In the genomic region with DNA sequence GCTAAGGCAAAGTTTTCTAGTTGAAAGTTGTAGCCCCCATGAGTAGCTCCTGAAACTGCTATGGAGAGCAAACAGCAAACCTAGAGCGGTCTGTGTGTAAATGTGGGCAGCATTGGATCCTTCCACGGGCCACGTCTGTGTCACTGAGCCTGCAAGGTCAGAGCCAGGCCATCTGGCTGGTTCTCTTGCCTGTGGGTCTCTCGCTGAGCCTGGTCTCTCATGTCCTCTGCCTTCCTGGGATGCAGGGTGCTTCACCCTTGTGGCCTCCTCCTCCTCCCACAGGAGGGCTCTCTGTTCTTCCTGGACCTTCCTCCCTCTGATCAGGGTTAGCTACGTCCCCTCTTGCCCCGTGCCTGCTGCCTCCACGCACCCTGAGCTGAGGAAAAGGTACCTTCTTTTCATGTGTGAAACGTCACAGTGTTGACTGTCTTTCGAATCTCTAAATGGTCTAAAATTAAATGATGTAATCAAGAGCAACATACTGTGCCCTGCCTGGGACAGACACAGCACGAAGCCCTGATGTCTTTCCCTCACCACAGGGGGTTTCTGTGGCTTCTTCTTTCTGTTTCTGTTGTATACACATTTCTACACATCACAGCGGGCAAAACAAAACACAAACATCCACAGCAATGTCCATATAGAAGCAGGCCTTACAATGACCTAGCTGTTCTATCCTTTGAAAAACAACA, we compare ENCODE assay signal across 7 mouse cellular contexts. TPM values are rescaled to one million over a fixed set of nuclear protein-coding genes. Genes with fewer than 3 reads are reported as not detected.
DNase-seq lines count a peak whose midpoint lies in the region; ATAC-seq and TF ChIP-seq lines count a peak whose summit lies in the region.

No protein-coding gene starts in this region.

- no peak for DNase-seq in lung, postnatal 0 days (ENCODE audit: low spot score)
- DNase-seq in midbrain, embryonic 10.5 days (ENCODE audit: low spot score): peak; percentile 22
- no peak for DNase-seq in thymus, postnatal 14 days
- no peak for DNase-seq in adrenal gland, adult 2 months

- no peaks in the 10 kb centered on the region for H3K27me3 ChIP-seq in lung, embryonic 15.5 days
- H3K27me3 ChIP-seq in lung, postnatal 0 days (replicated peaks; ENCODE audit: insufficient read depth, low read length): no peaks in the 10 kb centered on the region
- no peaks in the 10 kb centered on the region for H3K27me3 ChIP-seq in forebrain, embryonic 13.5 days
- H3K27me3 ChIP-seq in midbrain, embryonic 10.5 days (ENCODE audit: low read depth, poor library complexity, severe bottlenecking): no peaks in the 10 kb centered on the region

- 61% methylated on average over 11 of the region's 11 CpGs for WGBS in lung, embryonic 15.5 days
- 69% methylated on average over 11 of the region's 11 CpGs for WGBS in lung, postnatal 0 days
- 20% methylated on average over 11 of the region's 11 CpGs for WGBS in forebrain, embryonic 13.5 days
- 38% methylated on average over 11 of the region's 11 CpGs for WGBS in midbrain, embryonic 10.5 days

- no peak overlapping the region for H3K4me3 ChIP-seq in lung, embryonic 15.5 days
- H3K4me3 ChIP-seq in lung, postnatal 0 days (ENCODE audit: low read depth, low read length): no peak overlapping the region
- H3K4me3 ChIP-seq in forebrain, embryonic 13.5 days: no peak overlapping the region
- H3K4me3 ChIP-seq in midbrain, embryonic 10.5 days: peak overlapping the region; percentile 27

- H3K4me2 ChIP-seq in lung, embryonic 15.5 days: no peak overlapping the region
- no peak overlapping the region for H3K4me2 ChIP-seq in lung, postnatal 0 days (replicated peaks; ENCODE audit: low read depth, low read length)
- peak overlapping the region; percentile 29 for H3K4me2 ChIP-seq in forebrain, embryonic 13.5 days

- no peak for TF ChIP-seq EP300 in lung, postnatal 0 days (IDR thresholded peaks at IDR 0.05)

- no peaks in the 10 kb centered on the region for H3K36me3 ChIP-seq in lung, embryonic 15.5 days
- H3K36me3 ChIP-seq in lung, postnatal 0 days (ENCODE audit: insufficient read depth, low read length): no peaks in the 10 kb centered on the region
- no peaks in the 10 kb centered on the region for H3K36me3 ChIP-seq in forebrain, embryonic 13.5 days (ENCODE audit: poor library complexity, severe bottlenecking)
- no peaks in the 10 kb centered on the region for H3K36me3 ChIP-seq in midbrain, embryonic 10.5 days

- H3K27ac ChIP-seq in lung, embryonic 15.5 days: 0 out of 2 replicates have a peak overlapping the region, but pooled peaks have one; percentile 26
- H3K27ac ChIP-seq in lung, postnatal 0 days (ENCODE audit: low read length): no peak overlapping the region
- H3K27ac ChIP-seq in forebrain, embryonic 13.5 days: peak overlapping the region; percentile 97
- peak overlapping the region; percentile 95 for H3K27ac ChIP-seq in midbrain, embryonic 10.5 days (replicated peaks)

- no peak for ATAC-seq in lung, embryonic 15.5 days (ENCODE audit: borderline replicate concordance, extremely low read depth, low FRiP score, low TSS enrichment)
- ATAC-seq in lung, postnatal 0 days: no peak
- no peak for ATAC-seq in forebrain, embryonic 13.5 days
- no peak for ATAC-seq in inflammation-experienced regulatory T-cells, adult 6 months

- H3K4me1 ChIP-seq in lung, embryonic 15.5 days: peaks cover 32% of the 10 kb centered on the region
- no peaks in the 10 kb centered on the region; the same call in 1 of the 2 replicates for H3K4me1 ChIP-seq in lung, postnatal 0 days (ENCODE audit: insufficient read depth, low read depth, low read length)
- peaks cover 82% of the 10 kb centered on the region for H3K4me1 ChIP-seq in forebrain, embryonic 13.5 days
- peaks cover 88% of the 10 kb centered on the region for H3K4me1 ChIP-seq in midbrain, embryonic 10.5 days

- TF ChIP-seq CTCF in lung, postnatal 0 days (IDR thresholded peaks at IDR 0.05): no peak

- no peaks in the 10 kb centered on the region for H3K9me3 ChIP-seq in lung, embryonic 15.5 days
- H3K9me3 ChIP-seq in lung, postnatal 0 days (ENCODE audit: low read length): no peaks in the 10 kb centered on the region
- H3K9me3 ChIP-seq in forebrain, embryonic 13.5 days (replicated peaks): no peaks in the 10 kb centered on the region
- H3K9me3 ChIP-seq in midbrain, embryonic 10.5 days (replicated peaks): no peaks in the 10 kb centered on the region

- no peak overlapping the region for H3K9ac ChIP-seq in lung, embryonic 15.5 days
- H3K9ac ChIP-seq in lung, postnatal 0 days (replicated peaks; ENCODE audit: low read depth): no peak overlapping the region
- H3K9ac ChIP-seq in forebrain, embryonic 13.5 days: peak overlapping the region; percentile 58; the same call in 1 of the 2 replicates

RNA-seq across cellular contexts. Expression of a gene that starts 52.6 kb away (rescaled TPM):
- polyA plus RNA-seq in lung, embryonic 15.5 days (2015; fragmentation: Nextera tagmentation; extraction: Ambion mirVana): 55.3 and 62.5 TPM in 2 replicates
- 54.3 and 66.2 TPM in 2 replicates for polyA plus RNA-seq in lung, postnatal 0 days (2015; fragmentation: Nextera tagmentation; extraction: Ambion mirVana)
- polyA plus RNA-seq in forebrain, embryonic 13.5 days (2015; fragmentation: Nextera tagmentation; extraction: Ambion mirVana): 31.1 and 38.6 TPM in 2 replicates
- 35.3 and 47.5 TPM in 2 replicates for polyA plus RNA-seq in midbrain, embryonic 10.5 days (2016; fragmentation: Nextera tagmentation; extraction: Ambion mirVana)
- 10 to 100 TPM; 14.8 to 39.1 (median 20.4) TPM for polyA plus RNA-seq in inflammation-experienced regulatory T-cells, adult 6 months (2017; shearing (Covaris generic))
- total RNA-seq in adrenal gland, adult 2 months (2021): 10 to 100 TPM; 46.9 to 64.0 TPM
- 11.1 and 11.4 TPM in 2 replicates for polyA plus RNA-seq in adrenal gland, adult 2 months (2012; rRNA removed)
